Mouse (Mus musculus): ENCODE results near the gene Spock1. TPM values are rescaled to one million over a fixed set of nuclear protein-coding genes. Genes with fewer than 3 reads are reported as not detected.

Gene Spock1
- polyA plus RNA-seq, 1 experiment = not detected

DNA sequence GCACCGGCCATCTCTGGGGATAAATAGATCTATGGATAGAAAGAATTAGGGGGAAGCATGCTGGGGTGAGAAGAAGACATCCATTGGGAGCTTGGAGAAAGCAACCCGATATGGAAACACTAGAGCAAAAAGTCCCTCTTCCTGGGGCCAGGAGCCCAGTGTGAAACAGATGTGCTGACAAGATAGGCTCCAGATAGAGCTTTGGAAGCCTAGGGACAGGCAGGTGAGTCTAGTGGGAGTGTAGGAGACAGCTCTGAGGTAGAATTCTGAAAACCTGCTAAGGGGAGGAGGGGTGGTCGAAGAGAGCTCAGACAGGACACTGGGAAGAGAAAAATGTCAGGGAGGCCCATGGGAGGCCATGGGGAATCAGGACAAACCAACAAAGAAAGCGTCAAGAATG is 260.7 kb downstream of the Spock1 start:
- Histone ChIP-seq H3K4me1 (ENCODE audit: control insufficient read depth, insufficient read depth, insufficient read length) (no peaks in the 10 kb centered on the region), H3K4me3 (ENCODE audit: extremely low read depth, insufficient read depth, insufficient read length) (no peak overlapping the region), H3K36me3 (ENCODE audit: control insufficient read depth, insufficient read depth, low read length) (no peaks in the 10 kb centered on the region), H3K27me3 (ENCODE audit: control insufficient read depth, insufficient read depth, low read length) (no peaks in the 10 kb centered on the region), H3K27ac (ENCODE audit: insufficient read depth, low read length) (no peak overlapping the region)
- no peak for TF ChIP-seq CTCF (IDR thresholded peaks at IDR 0.05; ENCODE audit: extremely low read depth, insufficient read depth, insufficient read length, insufficient replicate concordance)
- no peak for TF ChIP-seq POLR2A (IDR thresholded peaks at IDR 0.05; ENCODE audit: low read depth, low read length)
- 75% methylated on average over 4 of the region's 4 CpGs for WGBS
- DNase-seq (ENCODE audit: low read depth in 1 of 2, low spot score in 2 of 2) = no peak

DNA sequence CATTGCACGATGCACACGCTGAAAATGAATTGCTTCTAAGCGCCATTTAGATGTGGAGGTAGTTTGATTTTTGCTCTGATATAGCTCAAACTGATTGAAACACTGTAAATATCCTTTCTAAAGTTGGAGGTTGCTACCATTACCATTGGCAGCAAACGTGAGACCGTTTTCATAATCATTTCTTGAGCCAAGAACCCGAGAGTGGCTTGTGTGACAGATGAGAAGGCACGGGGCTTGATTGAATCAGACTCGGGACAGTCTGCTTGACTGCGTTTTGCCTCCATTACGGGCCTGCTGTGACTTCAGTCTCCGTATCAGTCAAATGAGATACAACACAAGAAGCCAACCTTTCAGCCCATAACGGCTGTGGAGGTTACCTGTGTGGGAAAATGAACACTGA is 265.1 kb downstream of the Spock1 start:
- no peak overlapping the region for H3K4me3 ChIP-seq (ENCODE audit: extremely low read depth, insufficient read depth, insufficient read length)
- no peak for TF ChIP-seq CTCF (IDR thresholded peaks at IDR 0.05; ENCODE audit: extremely low read depth, insufficient read depth, insufficient read length, insufficient replicate concordance)
- TF ChIP-seq POLR2A (IDR thresholded peaks at IDR 0.05; ENCODE audit: low read depth, low read length) = no peak
- H3K27me3 ChIP-seq (ENCODE audit: control insufficient read depth, insufficient read depth, low read length) = no peaks in the 10 kb centered on the region
- WGBS = 87% methylated on average over 12 of the region's 12 CpGs
- H3K27ac ChIP-seq (ENCODE audit: insufficient read depth, low read length) = no peak overlapping the region
- no peaks in the 10 kb centered on the region for H3K4me1 ChIP-seq (ENCODE audit: control insufficient read depth, insufficient read depth, insufficient read length)
- H3K36me3 ChIP-seq (ENCODE audit: control insufficient read depth, insufficient read depth, low read length) = no peaks in the 10 kb centered on the region
- DNase-seq (ENCODE audit: low read depth in 1 of 2, low spot score in 2 of 2) = no peak

DNA sequence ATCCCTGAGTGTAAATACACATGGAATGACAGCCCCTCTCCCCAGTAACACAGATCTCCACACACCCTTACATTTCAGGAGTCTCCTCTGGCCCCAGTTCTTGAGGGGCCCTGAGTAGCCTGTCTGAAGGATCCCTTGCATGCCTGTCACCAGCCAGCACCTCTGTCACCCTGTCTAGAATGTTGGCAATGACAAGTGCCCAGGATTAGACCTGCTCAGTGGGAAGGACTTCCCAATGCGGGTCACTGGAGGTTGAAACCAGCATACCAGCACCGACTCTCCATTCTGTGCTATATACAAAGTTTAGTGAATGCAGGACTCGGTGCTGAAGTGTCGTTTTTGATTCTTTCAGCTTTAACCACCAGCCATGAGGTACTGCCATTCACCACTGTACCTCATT is 266.5 kb downstream of the Spock1 start:
- Histone ChIP-seq H3K36me3 (ENCODE audit: control insufficient read depth, insufficient read depth, low read length) (no peaks in the 10 kb centered on the region), H3K27ac (ENCODE audit: insufficient read depth, low read length) (no peak overlapping the region), H3K4me1 (ENCODE audit: control insufficient read depth, insufficient read depth, insufficient read length) (no peaks in the 10 kb centered on the region), H3K27me3 (ENCODE audit: control insufficient read depth, insufficient read depth, low read length) (no peaks in the 10 kb centered on the region), H3K4me3 (ENCODE audit: extremely low read depth, insufficient read depth, insufficient read length) (no peak overlapping the region)
- TF ChIP-seq POLR2A (IDR thresholded peaks at IDR 0.05; ENCODE audit: low read depth, low read length) = no peak
- no peak for TF ChIP-seq CTCF (IDR thresholded peaks at IDR 0.05; ENCODE audit: extremely low read depth, insufficient read depth, insufficient read length, insufficient replicate concordance)
- WGBS = 79% methylated on average over 4 of the region's 4 CpGs
- no peak for DNase-seq (ENCODE audit: low read depth in 1 of 2, low spot score in 2 of 2)

DNA sequence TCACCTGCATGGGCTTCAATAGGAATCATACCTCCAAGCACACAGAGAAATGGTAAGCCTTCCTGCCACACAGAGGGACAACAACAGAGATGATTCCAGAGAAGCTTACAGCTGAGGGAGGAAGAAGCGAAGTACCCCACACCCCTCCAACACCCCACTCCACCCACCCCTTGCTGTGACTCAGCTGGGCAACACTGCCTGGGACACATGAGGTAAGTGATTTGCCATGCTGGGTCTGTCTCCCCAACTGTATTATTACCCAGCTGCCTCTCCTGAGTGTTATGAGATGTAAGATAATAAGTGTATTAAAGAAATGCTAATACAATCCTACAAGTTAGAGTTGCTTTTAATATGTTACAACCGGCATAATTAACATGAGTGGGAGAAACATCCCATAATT is 267.2 kb downstream of the Spock1 start:
- Histone ChIP-seq H3K4me3 (ENCODE audit: extremely low read depth, insufficient read depth, insufficient read length) (no peak overlapping the region), H3K27me3 (ENCODE audit: control insufficient read depth, insufficient read depth, low read length) (no peaks in the 10 kb centered on the region), H3K27ac (ENCODE audit: insufficient read depth, low read length) (no peak overlapping the region), H3K4me1 (ENCODE audit: control insufficient read depth, insufficient read depth, insufficient read length) (no peaks in the 10 kb centered on the region), H3K36me3 (ENCODE audit: control insufficient read depth, insufficient read depth, low read length) (no peaks in the 10 kb centered on the region)
- WGBS = 87% methylated on average over 2 of the region's 2 CpGs
- no peak for TF ChIP-seq POLR2A (IDR thresholded peaks at IDR 0.05; ENCODE audit: low read depth, low read length)
- DNase-seq (ENCODE audit: low read depth in 1 of 2, low spot score in 2 of 2) = no peak

DNA sequence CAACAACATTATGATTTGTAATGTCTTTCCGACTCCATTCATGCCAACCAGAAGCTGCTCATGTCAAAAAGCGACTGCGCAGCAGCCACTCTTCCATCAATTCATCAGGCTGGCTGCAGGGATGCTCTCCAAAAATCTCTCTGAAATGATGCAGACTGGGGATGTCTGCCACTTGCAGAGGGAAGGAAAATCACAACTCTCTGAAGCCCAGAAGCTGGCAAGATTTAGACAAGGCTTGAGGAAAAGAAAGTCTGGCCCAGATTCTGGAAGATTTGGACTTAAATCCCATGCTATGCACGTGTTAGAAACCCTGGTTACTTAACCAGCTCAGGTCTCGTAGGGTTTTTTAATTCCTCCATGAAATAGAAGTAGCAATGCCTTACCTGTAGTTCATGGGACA is 269.3 kb downstream of the Spock1 start:
- no peaks in the 10 kb centered on the region for H3K27me3 ChIP-seq (ENCODE audit: control insufficient read depth, insufficient read depth, low read length)
- no peaks in the 10 kb centered on the region for H3K36me3 ChIP-seq (ENCODE audit: control insufficient read depth, insufficient read depth, low read length)
- H3K4me1 ChIP-seq (ENCODE audit: control insufficient read depth, insufficient read depth, insufficient read length) = no peaks in the 10 kb centered on the region
- TF ChIP-seq CTCF (IDR thresholded peaks at IDR 0.05; ENCODE audit: extremely low read depth, insufficient read depth, insufficient read length, insufficient replicate concordance) = no peak
- TF ChIP-seq POLR2A (IDR thresholded peaks at IDR 0.05; ENCODE audit: low read depth, low read length) = no peak
- DNase-seq (ENCODE audit: low read depth in 1 of 2, low spot score in 2 of 2) = no peak
- WGBS = 77% methylated on average over 5 of the region's 5 CpGs
- no peak overlapping the region for H3K27ac ChIP-seq (ENCODE audit: insufficient read depth, low read length)
- no peak overlapping the region for H3K4me3 ChIP-seq (ENCODE audit: extremely low read depth, insufficient read depth, insufficient read length)

DNA sequence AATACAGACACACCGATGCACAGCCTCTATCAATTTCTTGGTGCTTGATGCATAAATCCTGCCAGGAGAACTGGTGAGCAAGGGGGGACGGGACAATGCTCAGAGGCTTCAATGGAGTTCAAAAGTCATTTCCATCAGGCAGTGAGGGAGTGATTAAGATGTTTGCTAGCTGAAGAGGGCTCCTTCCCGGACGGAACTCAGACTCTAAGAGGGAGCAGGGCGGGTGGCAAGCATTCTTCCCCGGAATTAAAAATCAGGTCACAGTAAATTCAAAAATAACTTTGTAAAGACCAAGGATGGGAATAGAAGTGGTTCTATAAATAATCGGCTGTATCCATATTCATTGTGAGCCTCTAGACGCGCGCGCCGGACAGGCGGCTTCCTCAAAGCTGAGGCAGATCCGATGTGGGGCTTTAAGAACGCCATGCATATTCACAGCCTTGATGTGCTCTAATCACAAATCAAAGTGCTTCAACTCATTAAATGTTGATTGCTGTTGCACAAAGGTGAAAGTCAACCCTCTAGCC is 270.5 kb downstream of the Spock1 start:
- Histone ChIP-seq H3K27me3 (ENCODE audit: control insufficient read depth, insufficient read depth, low read length) (no peaks in the 10 kb centered on the region), H3K4me1 (ENCODE audit: control insufficient read depth, insufficient read depth, insufficient read length) (no peaks in the 10 kb centered on the region), H3K4me3 (ENCODE audit: extremely low read depth, insufficient read depth, insufficient read length) (no peak overlapping the region), H3K27ac (ENCODE audit: insufficient read depth, low read length) (no peak overlapping the region), H3K36me3 (ENCODE audit: control insufficient read depth, insufficient read depth, low read length) (no peaks in the 10 kb centered on the region)
- no peak for TF ChIP-seq CTCF (IDR thresholded peaks at IDR 0.05; ENCODE audit: extremely low read depth, insufficient read depth, insufficient read length, insufficient replicate concordance)
- no peak for TF ChIP-seq POLR2A (IDR thresholded peaks at IDR 0.05; ENCODE audit: low read depth, low read length)
- DNase-seq (ENCODE audit: low read depth in 1 of 2, low spot score in 2 of 2) = no peak
- WGBS = 94% methylated on average over 15 of the region's 15 CpGs

DNA sequence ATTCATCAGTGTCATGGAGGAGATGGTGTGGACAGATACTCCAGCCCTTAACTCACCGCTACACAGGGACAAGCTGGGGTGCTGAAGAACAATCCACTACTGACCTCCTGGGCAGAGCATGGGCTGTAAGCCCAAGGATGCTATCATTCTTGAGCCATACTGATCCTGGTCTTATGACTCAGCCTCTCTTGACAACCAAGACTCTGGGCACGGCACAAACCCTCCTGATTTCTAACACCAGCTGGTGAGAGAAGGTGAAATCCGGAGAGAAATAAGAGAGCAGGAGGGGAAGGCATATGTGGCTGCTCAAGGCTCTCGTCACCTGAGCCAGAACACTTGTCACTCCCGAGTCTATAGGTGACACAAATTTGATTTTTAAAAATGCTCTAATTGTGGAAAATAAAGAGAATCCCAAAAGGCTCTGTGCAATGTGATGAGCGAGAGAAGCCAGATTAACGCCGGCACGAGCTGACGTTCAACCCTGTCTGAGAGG is 271.0 kb downstream of the Spock1 start:
- H3K4me1 ChIP-seq (ENCODE audit: control insufficient read depth, insufficient read depth, insufficient read length) = no peaks in the 10 kb centered on the region
- TF ChIP-seq POLR2A (IDR thresholded peaks at IDR 0.05; ENCODE audit: low read depth, low read length) (no peak), CTCF (IDR thresholded peaks at IDR 0.05; ENCODE audit: extremely low read depth, insufficient read depth, insufficient read length, insufficient replicate concordance) (no peak)
- H3K27me3 ChIP-seq (ENCODE audit: control insufficient read depth, insufficient read depth, low read length) = no peaks in the 10 kb centered on the region
- no peak overlapping the region for H3K4me3 ChIP-seq (ENCODE audit: extremely low read depth, insufficient read depth, insufficient read length)
- H3K27ac ChIP-seq (ENCODE audit: insufficient read depth, low read length) = no peak overlapping the region
- H3K36me3 ChIP-seq (ENCODE audit: control insufficient read depth, insufficient read depth, low read length) = no peaks in the 10 kb centered on the region
- 88% methylated on average over 10 of the region's 10 CpGs for WGBS
- DNase-seq (ENCODE audit: low read depth in 1 of 2, low spot score in 2 of 2) = no peak

All from spleen, adult 2 months (tissue).